Mouse (Mus musculus) hindbrain, embryonic 13.5 days (tissue): ENCODE results near the gene Mxd3. TPM values are rescaled to one million over a fixed set of nuclear protein-coding genes. Genes with fewer than 3 reads are reported as not detected.
A peak's percentile ranks its signal among the peaks of the same experiment; 100 is the strongest.

Source experiments
- ATAC-seq: fragments of 200-750 bp; cut with Nextera tagmentation; 2 replicates; pipeline ENCODE4 v1.8.0; 2017; ENCODE audit warnings: moderate TSS enrichment; ENCODE audit not compliant: low FRiP score
- H3K27ac ChIP-seq: fragments of 300-500 bp; sonication (generic); 2 replicates; pipeline ENCODE4 v1.5.1; 2015; ENCODE audit warnings: inconsistent platforms, mild to moderate bottlenecking, moderate library complexity
- H3K27me3 ChIP-seq: fragments of 300-500 bp; sonication (generic); 2 replicates; pipeline ENCODE4 v1.6.1; 2015; ENCODE audit warnings: mild to moderate bottlenecking, inconsistent platforms
- H3K36me3 ChIP-seq: fragments of 300-500 bp; sonication (generic); 2 replicates; pipeline ENCODE4 v1.6.1; 2015; ENCODE audit warnings: mild to moderate bottlenecking, inconsistent platforms
- H3K4me1 ChIP-seq: fragments of 300-500 bp; sonication (generic); replicated peaks from 2 replicates; pipeline ENCODE4 v1.6.1; 2015; ENCODE audit warnings: inconsistent platforms
- H3K4me2 ChIP-seq: fragments of 300-500 bp; sonication (generic); 2 replicates; pipeline ENCODE4 v1.6.1; 2015; ENCODE audit warnings: inconsistent platforms, mild to moderate bottlenecking, moderate library complexity
- H3K4me3 ChIP-seq: fragments of 300-500 bp; sonication (generic); 2 replicates; pipeline ENCODE4 v1.5.1; 2015; ENCODE audit warnings: mild to moderate bottlenecking, inconsistent platforms
- H3K9ac ChIP-seq: fragments of 300-500 bp; sonication (generic); 2 replicates; pipeline ENCODE4 v1.6.1; 2015; ENCODE audit warnings: mild to moderate bottlenecking, inconsistent platforms
- H3K9me3 ChIP-seq: fragments of 300-500 bp; sonication (generic); 2 replicates; pipeline ENCODE4 v1.6.1; 2016; ENCODE audit warnings: inconsistent platforms
- WGBS: fragments of 180-500 bp; shearing (Covaris S2); methylation state at CpG from one replicate; pipeline ENCODE4 v1.1.7; 2015; 5-methylcytosine and 5-hydroxymethylcytosine counted together
- polyA plus RNA-seq: library from polyadenylated mRNA; unstranded; fragments of >200 nt; fragmentation: Nextera tagmentation; extraction: Ambion mirVana; gene quantifications from 2 replicates; pipeline ENCODE4 v1.2.1, GENCODE M21; 2015

Mxd3 gene
- polyA plus RNA-seq, 1 experiment from 2014 or later = 12.1 TPM

DNA sequence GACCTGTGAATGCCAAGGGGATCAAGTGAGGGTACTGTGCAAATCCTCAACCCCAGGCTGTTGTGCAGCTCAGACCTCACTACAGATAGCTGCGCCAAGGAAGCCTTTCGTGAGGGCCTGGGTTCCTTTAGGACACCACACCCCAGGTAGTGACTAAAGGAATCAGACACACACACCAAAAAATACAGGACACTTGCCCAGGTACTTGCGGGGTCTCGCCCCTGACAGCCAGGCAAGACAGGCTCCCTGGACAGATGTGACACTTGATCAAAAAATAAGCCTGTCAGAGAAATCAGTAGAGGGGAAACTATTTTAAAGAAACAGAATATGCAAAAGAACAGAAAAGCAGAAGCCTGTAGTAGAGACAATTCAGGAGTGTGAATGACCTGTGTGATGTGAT is 982 bp downstream of the Mxd3 start:
- WGBS = 82% methylated on average over 4 of the region's 4 CpGs
- Histone ChIP-seq H3K9ac (peak overlapping the region; percentile 77; the same call in 1 of the 2 replicates), H3K36me3 (peaks cover 26% of the 10 kb centered on the region), H3K27me3 (0 out of 2 replicates have a peak, but pooled peaks cover 7% of the 10 kb centered on the region), H3K4me1 (peaks cover 41% of the 10 kb centered on the region), H3K4me2 (peak overlapping the region; percentile 80), H3K27ac (no peak overlapping the region), H3K9me3 (no peaks in the 10 kb centered on the region), H3K4me3 (peak overlapping the region; percentile 65)
- no peak for ATAC-seq

- Histone ChIP-seq H3K4me1 (peaks cover 46% of the 10 kb centered on the region), H3K27me3 (0 out of 2 replicates have a peak, but pooled peaks cover 7% of the 10 kb centered on the region), H3K27ac (no peak overlapping the region), H3K36me3 (peaks cover 27% of the 10 kb centered on the region), H3K4me2 (peak overlapping the region; percentile 80), H3K9me3 (no peaks in the 10 kb centered on the region), H3K4me3 (peak overlapping the region; percentile 65; the same call in 1 of the 2 replicates), H3K9ac (peak overlapping the region; percentile 77; the same call in 1 of the 2 replicates)
- 79% methylated on average over 6 of the region's 6 CpGs for WGBS
- no peak for ATAC-seq
Measured at GRCm38 (mm10) chr13:55328171-55328570, 1.5 kb downstream of the Mxd3 start.

GRCm38 (mm10) chr13:55327633-55328032 is 2.0 kb downstream of the Mxd3 start:
- H3K27me3 ChIP-seq = 0 out of 2 replicates have a peak, but pooled peaks cover 7% of the 10 kb centered on the region
- H3K27ac ChIP-seq = peak overlapping the region; percentile 73
- peak; percentile 4; the same call in 1 of the 2 replicates for ATAC-seq
- H3K36me3 ChIP-seq = peaks cover 27% of the 10 kb centered on the region
- 0% methylated on average over 2 of the region's 8 CpGs for WGBS
- 0 out of 2 replicates have a peak overlapping the region, but pooled peaks have one; percentile 80 for H3K4me2 ChIP-seq
- H3K9ac ChIP-seq = no peak overlapping the region
- H3K9me3 ChIP-seq = no peaks in the 10 kb centered on the region
- H3K4me3 ChIP-seq = 0 out of 2 replicates have a peak overlapping the region, but pooled peaks have one; percentile 2
- peaks cover 51% of the 10 kb centered on the region for H3K4me1 ChIP-seq

DNA sequence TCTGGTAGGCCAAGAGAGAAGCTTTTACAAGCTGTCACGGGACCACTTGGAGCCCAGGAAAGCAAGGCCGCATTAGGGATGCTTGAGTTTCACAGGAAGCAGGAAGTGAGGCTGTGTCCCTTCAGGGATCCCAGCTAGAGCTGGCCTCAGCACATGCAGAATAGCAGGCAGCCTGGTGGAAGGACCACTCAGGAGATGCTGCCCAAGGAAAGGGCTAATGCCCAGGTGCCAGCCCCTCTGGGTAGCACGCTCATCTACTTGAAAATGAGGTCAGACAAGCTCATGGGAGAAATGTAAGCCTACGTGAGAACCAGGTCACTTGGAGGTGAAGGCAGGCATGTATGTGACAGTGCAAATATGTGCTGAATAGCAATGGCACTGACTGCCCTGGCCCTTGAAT is 2.5 kb downstream of the Mxd3 start:
- WGBS = 53% methylated on average over 4 of the region's 4 CpGs
- peaks cover 54% of the 10 kb centered on the region for H3K4me1 ChIP-seq
- peak overlapping the region; percentile 18; the same call in 1 of the 2 replicates for H3K4me2 ChIP-seq
- 0 out of 2 replicates have a peak overlapping the region, but pooled peaks have one; percentile 20 for H3K9ac ChIP-seq
- H3K4me3 ChIP-seq = no peak overlapping the region
- peak overlapping the region; percentile 73 for H3K27ac ChIP-seq
- no peaks in the 10 kb centered on the region for H3K9me3 ChIP-seq
- peaks cover 27% of the 10 kb centered on the region for H3K36me3 ChIP-seq
- 0 out of 2 replicates have a peak, but pooled peaks cover 7% of the 10 kb centered on the region for H3K27me3 ChIP-seq
- no peak for ATAC-seq

- WGBS = 81% methylated on average over 11 of the region's 11 CpGs
- ATAC-seq = no peak
- Histone ChIP-seq H3K4me2 (no peak overlapping the region), H3K9me3 (no peaks in the 10 kb centered on the region), H3K36me3 (peaks cover 27% of the 10 kb centered on the region), H3K27ac (no peak overlapping the region), H3K4me1 (peaks cover 56% of the 10 kb centered on the region), H3K9ac (no peak overlapping the region), H3K27me3 (0 out of 2 replicates have a peak, but pooled peaks cover 7% of the 10 kb centered on the region), H3K4me3 (no peak overlapping the region)
Measured at GRCm38 (mm10) chr13:55325596-55325995, 4.0 kb downstream of the Mxd3 start.

DNA sequence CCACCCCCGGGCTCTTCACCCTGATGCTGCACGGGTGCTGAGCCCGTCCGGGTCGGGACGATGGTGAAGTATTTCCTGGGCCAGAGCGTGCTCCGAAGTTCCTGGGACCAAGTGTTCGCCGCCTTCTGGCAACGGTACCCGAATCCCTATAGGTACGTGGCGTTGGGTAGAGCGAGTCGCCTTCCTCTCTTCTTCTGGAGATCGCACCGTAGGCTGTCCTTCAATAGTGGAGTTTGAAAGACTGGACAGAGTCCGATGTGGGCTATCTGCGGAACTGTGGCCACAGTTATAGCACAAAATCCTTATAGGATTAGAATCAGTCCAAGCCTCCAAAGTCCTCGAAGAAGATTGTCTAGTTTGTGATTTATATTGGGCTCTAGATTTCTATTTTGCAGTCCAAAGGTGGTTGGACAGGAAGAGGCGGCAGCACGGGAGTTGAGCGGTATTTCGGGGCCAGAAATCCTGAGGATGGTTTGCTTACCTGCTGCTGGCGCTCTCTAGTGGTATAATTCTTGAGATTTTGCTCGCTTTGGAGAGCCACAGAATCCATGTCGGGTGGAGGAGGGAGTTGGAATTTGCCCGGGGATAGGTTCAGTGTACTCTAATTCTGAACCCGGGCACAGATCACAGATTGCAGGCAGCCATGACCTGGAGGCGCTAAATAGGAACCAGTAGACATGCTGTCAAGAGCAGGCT is 7.3 kb downstream of the Mxd3 start:
- H3K36me3 ChIP-seq = peaks cover 57% of the 10 kb centered on the region
- H3K27ac ChIP-seq = peak overlapping the region; percentile 82
- ATAC-seq = no peak
- 2% methylated on average over 31 of the region's 31 CpGs for WGBS
- peak overlapping the region; percentile 90 for H3K4me2 ChIP-seq
- H3K4me3 ChIP-seq = peak overlapping the region; percentile 94
- no peaks in the 10 kb centered on the region for H3K27me3 ChIP-seq
- peak overlapping the region; percentile 96 for H3K9ac ChIP-seq
- no peaks in the 10 kb centered on the region for H3K9me3 ChIP-seq
- peaks cover 39% of the 10 kb centered on the region for H3K4me1 ChIP-seq

- Histone ChIP-seq H3K4me2 (peak within 1 kb of the TSS; percentile 90), H3K36me3 (peaks cover 64% of the 10 kb centered on the region), H3K9me3 (no peaks in the 10 kb centered on the region), H3K27me3 (no peaks in the 10 kb centered on the region), H3K9ac (peak within 1 kb of the TSS; percentile 96), H3K4me1 (peaks cover 35% of the 10 kb centered on the region), H3K4me3 (peak within 1 kb of the TSS; percentile 94), H3K27ac (peak within 1 kb of the TSS; percentile 82)
- peak; percentile 94 for ATAC-seq
- under 1% methylated on average over 73 of the region's 73 CpGs for WGBS
Measured at GRCm38 (mm10) chr13:55321434-55322129, 8.0 kb downstream of the Mxd3 start, which contains the start of gene Rab24. Gene Rab24 (minus strand): TSS chr13:55321946.

GRCm38 (mm10) chr13:55319931-55320533 is 9.6 kb downstream of the Mxd3 start, which contains the start of gene Prelid1:
Gene Prelid1 (plus strand): TSS chr13:55320500.
- peak within 1 kb of the TSS; percentile 90 for H3K4me2 ChIP-seq
- H3K27ac ChIP-seq = peak within 1 kb of the TSS; percentile 82
- no peaks in the 10 kb centered on the region for H3K27me3 ChIP-seq
- peak within 1 kb of the TSS; percentile 96 for H3K9ac ChIP-seq
- peaks cover 59% of the 10 kb centered on the region for H3K36me3 ChIP-seq
- H3K4me1 ChIP-seq = peaks cover 35% of the 10 kb centered on the region
- 88% methylated on average over 4 of the region's 4 CpGs for WGBS
- H3K9me3 ChIP-seq = no peaks in the 10 kb centered on the region
- peak within 1 kb of the TSS; percentile 94 for H3K4me3 ChIP-seq
- ATAC-seq = no peak

GRCm38 (mm10) chr13:55318351-55318750 is 11.3 kb downstream of the Mxd3 start:
- 90% methylated on average over 3 of the region's 3 CpGs for WGBS
- Histone ChIP-seq H3K36me3 (peaks cover 63% of the 10 kb centered on the region), H3K9me3 (no peaks in the 10 kb centered on the region), H3K4me1 (peaks cover 26% of the 10 kb centered on the region), H3K27me3 (no peaks in the 10 kb centered on the region), H3K27ac (no peak overlapping the region), H3K4me3 (no peak overlapping the region), H3K4me2 (no peak overlapping the region), H3K9ac (no peak overlapping the region)
- no peak for ATAC-seq

DNA sequence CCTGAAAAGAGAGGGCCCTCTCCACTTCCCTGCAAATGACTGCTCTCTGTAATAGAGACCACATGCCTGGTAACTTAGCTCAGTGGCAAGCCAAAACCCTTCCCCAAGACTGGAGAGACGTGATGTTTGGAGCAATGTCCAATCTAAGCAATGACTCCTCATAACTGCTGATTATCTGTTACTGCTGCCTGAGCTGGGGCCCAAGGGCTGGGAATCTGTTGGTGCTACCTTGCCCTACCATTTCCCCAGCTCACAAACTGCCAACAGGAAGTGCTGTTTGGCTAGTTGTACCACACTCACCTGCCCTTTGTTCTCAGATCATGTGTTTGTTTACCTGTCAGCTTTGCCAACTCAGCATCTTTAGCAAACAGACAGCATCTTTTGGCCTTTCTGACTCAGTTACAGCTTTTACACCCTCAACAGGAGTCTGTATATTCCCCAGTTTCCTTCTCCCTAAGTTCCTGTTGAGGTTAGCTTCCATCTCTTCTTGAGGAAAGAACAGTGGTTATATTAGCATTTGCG is 14.7 kb downstream of the Mxd3 start:
- Histone ChIP-seq H3K4me1 (peaks cover 2% of the 10 kb centered on the region; the same call in 1 of the 2 replicates), H3K27me3 (no peaks in the 10 kb centered on the region), H3K4me2 (no peak overlapping the region), H3K36me3 (peaks cover 92% of the 10 kb centered on the region), H3K27ac (no peak overlapping the region), H3K9me3 (no peaks in the 10 kb centered on the region), H3K4me3 (no peak overlapping the region), H3K9ac (no peak overlapping the region)
- ATAC-seq = no peak
- WGBS = 92% methylated on average over 2 of the region's 2 CpGs

DNA sequence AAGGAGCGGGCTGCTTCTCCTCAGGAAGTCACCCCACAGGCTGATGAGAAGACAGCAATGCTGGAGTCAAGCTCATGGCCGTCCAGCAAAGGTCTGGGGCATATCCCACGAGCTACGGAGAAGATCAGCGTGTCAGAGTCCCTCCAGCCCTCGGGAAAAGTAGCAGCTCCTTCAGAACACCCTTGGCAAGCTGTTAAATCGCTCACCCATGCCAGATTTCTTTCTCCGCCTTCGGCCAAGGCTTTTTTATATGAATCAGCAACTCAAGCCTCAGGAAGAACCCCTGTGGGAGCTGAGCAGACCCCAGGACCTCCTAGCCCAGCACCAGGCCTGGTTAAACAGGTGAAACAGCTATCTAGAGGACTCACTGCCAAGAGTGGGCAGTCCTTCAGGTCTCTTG is 16.6 kb downstream of the Mxd3 start:
- WGBS = 91% methylated on average over 9 of the region's 9 CpGs
- peaks cover 85% of the 10 kb centered on the region for H3K36me3 ChIP-seq
- no peak overlapping the region for H3K9ac ChIP-seq
- no peak overlapping the region for H3K4me3 ChIP-seq
- H3K27me3 ChIP-seq = no peaks in the 10 kb centered on the region
- ATAC-seq = no peak
- no peak overlapping the region for H3K4me2 ChIP-seq
- H3K9me3 ChIP-seq = no peaks in the 10 kb centered on the region
- H3K27ac ChIP-seq = no peak overlapping the region
- H3K4me1 ChIP-seq = no peaks in the 10 kb centered on the region
